Mouse (Mus musculus): ENCODE measurements at regions not wholly inside any gene's neighbourhood (a gene's known extent, or its start where the extent isn't known, plus 50 kb on each side); places are given as distances from the start of the nearest gene placed in this dataset.

GRCm38 (mm10) chr10:39316533-39316932, 52.1 kb upstream of the Fyn start:
- no peak for DNase-seq (ENCODE audit: low spot score in 2 of 2)

GRCm38 (mm10) chr10:39315434-39316174, 53.1 kb upstream of the Fyn start:
- DNase-seq (ENCODE audit: low spot score in 2 of 2): no peak

- no peak for DNase-seq (ENCODE audit: low spot score in 2 of 2)
Measured at GRCm38 (mm10) chr10:39311501-39311900, 57.2 kb upstream of the Fyn start.

GRCm38 (mm10) chr10:39308535-39308934, 60.1 kb upstream of the Fyn start:
- DNase-seq (ENCODE audit: low spot score in 2 of 2): no peak

GRCm38 (mm10) chr10:39292703-39293496, 75.8 kb upstream of the Fyn start:
- no peak for DNase-seq (ENCODE audit: low spot score in 2 of 2)

GRCm38 (mm10) chr10:39291747-39292198, 76.9 kb upstream of the Fyn start:
- DNase-seq (ENCODE audit: low spot score in 2 of 2): peak; percentile 17 to 28

GRCm38 (mm10) chr10:39291134-39291746, 77.4 kb upstream of the Fyn start:
- DNase-seq (ENCODE audit: low spot score in 2 of 2): peak; percentile 51 to 75

GRCm38 (mm10) chr10:39290245-39290644, 78.4 kb upstream of the Fyn start:
- DNase-seq (ENCODE audit: low spot score in 2 of 2): no peak

GRCm38 (mm10) chr10:39280366-39281000, 88.2 kb upstream of the Fyn start:
- no peak for DNase-seq (ENCODE audit: low spot score in 2 of 2)

GRCm38 (mm10) chr10:39274202-39274601, 94.5 kb upstream of the Fyn start:
- no peak for DNase-seq (ENCODE audit: low spot score in 2 of 2)

GRCm38 (mm10) chr10:39273426-39273825, 95.2 kb upstream of the Fyn start:
- DNase-seq (ENCODE audit: low spot score in 2 of 2): no peak

- DNase-seq (ENCODE audit: low spot score in 2 of 2): no peak
Measured at GRCm38 (mm10) chr10:39272387-39272949, 96.2 kb upstream of the Fyn start.

- no peak for DNase-seq (ENCODE audit: low spot score in 2 of 2)
Measured at GRCm38 (mm10) chr10:39270406-39270805, 98.2 kb upstream of the Fyn start.

GRCm38 (mm10) chr10:39267236-39267635, 101.4 kb upstream of the Fyn start:
- peak in 1 of 2 experiments; percentile 24 for DNase-seq (ENCODE audit: low spot score in 2 of 2)

- DNase-seq (ENCODE audit: low spot score in 2 of 2): peak; percentile 46 to 88
Measured at GRCm38 (mm10) chr10:39266482-39266881, 102.2 kb upstream of the Fyn start.

- no peak for DNase-seq (ENCODE audit: low spot score in 2 of 2)
Measured at GRCm38 (mm10) chr10:39262466-39262865, 98.9 kb upstream of the Ccn6 start.

- peak in 1 of 2 experiments; percentile 23 for DNase-seq (ENCODE audit: low spot score in 2 of 2)
Measured at GRCm38 (mm10) chr10:39261174-39262145, 97.9 kb upstream of the Ccn6 start.

- DNase-seq (ENCODE audit: low spot score in 2 of 2): no peak
Measured at GRCm38 (mm10) chr10:39260061-39260460, 96.5 kb upstream of the Ccn6 start.

GRCm38 (mm10) chr10:39257371-39258154, 94.0 kb upstream of the Ccn6 start:
- DNase-seq (ENCODE audit: low spot score in 2 of 2): no peak

Data from layer of hippocampus, postnatal 14 days (tissue).